Mouse (Mus musculus) small intestine, adult 2 months (tissue): ENCODE measurements around the gene Slc9b2.

Experiments used
- CTCF ChIP-seq: fragments of 200-500 bp; IDR thresholded peaks from 2 replicates; pipeline ENCODE4 v1.5.1; 2012; ENCODE audit warnings: low read depth, mild to moderate bottlenecking, control low read depth, inconsistent platforms, low read length, moderate library complexity, mixed read lengths; ENCODE audit not compliant: insufficient replicate concordance, insufficient read length; ENCODE audit errors: extremely low read depth
- POLR2A ChIP-seq: fragments of 200-500 bp; IDR thresholded peaks from 2 replicates; pipeline ENCODE4 v1.6.1; 2012; ENCODE audit warnings: low read depth, mild to moderate bottlenecking, control low read depth, inconsistent platforms, low read length, moderate library complexity

GRCm38 (mm10) chr3:135333763-135334162, 26.3 kb downstream of the Slc9b2 start:
- no peak for TF ChIP-seq POLR2A
- TF ChIP-seq CTCF = no peak
